Mouse (Mus musculus) gastrocnemius, adult 18-20 months (tissue): ENCODE data around the gene Srgap1. TPM values are rescaled to one million over a fixed set of nuclear protein-coding genes. Genes with fewer than 3 reads are reported as not detected.

Experiments
- DNase-seq: peaks from one replicate; pipeline ENCODE4 v3.0.0; 2021; ENCODE audit warnings: low spot score
- long read RNA-seq, 2 experiments: library from polyadenylated mRNA; stranded (forward); transcript quantifications; one replicate each; pipeline ENCODE4 v2.0.0; 2021
- total RNA-seq, 2 experiments: library from RNA; stranded (reverse); gene quantifications; 2 replicates each; pipeline ENCODE4 v1.2.3; 2021

The Srgap1 gene
- under 1 TPM; 0.50 to 0.62 TPM for total RNA-seq
- long read RNA-seq, experiment 1, partial matches to known transcripts: 0 of 1 reads
- long read RNA-seq, experiment 1, other reads (novel, unspliced or antisense): 1 of 1 reads
- long read RNA-seq, experiment 2: 0 reads

GRCm38 (mm10) chr10:122046904-122047726, at the start of gene Srgap1:
TSS of gene Srgap1 (minus strand) at chr10:122047315.
- peak; percentile 19 for DNase-seq

DNA sequence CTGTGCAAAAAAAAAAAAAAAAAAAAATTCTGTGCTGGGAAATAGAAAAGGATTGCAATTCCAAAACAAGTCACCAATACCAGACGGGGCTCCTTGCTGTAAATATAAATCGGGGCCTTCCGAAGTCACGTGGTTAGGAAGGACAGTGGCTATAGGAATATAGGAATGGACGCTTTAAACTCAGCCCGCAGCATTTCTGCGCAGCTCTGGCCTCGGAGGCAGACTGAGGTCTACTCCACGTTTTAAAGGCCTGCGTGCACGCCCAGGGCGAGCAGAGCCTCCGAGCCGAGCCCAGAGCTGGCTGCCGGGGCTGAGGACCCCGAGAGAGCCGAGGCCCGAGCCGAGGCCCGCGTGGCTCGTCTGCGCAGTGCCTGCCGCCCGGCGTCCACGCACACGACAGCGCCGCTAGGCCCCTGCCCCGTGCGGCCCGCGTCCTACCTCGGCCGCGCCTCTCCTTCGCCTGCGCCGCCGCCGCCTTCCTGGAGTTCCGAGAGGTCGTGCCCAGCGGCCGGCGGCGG, 49.4 kb upstream of the Srgap1 start:
- peak; percentile 17 for DNase-seq

GRCm38 (mm10) chr10:122090472-122090871, 43.4 kb upstream of the Srgap1 start:
- DNase-seq: no peak

DNA sequence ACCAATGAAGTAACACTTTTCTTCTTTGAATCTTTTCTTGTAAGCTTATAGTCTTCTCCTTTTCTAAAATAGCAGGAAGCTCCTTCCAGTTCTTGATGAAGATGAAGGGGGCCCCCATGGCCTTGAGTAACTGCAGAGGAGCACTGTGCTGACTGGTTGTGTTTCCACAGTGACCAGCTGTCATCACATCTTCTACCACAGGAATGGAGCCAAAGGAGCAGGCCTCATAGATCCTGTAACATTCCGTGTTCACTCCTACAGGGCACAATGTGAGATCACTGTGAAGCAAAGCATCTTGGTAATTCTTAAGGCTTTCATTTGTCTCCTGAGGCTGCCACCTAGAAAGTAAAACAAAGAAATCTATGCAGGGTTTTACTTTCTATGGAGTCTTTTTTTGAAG, 34.2 kb upstream of the Srgap1 start:
- no peak for DNase-seq

DNA sequence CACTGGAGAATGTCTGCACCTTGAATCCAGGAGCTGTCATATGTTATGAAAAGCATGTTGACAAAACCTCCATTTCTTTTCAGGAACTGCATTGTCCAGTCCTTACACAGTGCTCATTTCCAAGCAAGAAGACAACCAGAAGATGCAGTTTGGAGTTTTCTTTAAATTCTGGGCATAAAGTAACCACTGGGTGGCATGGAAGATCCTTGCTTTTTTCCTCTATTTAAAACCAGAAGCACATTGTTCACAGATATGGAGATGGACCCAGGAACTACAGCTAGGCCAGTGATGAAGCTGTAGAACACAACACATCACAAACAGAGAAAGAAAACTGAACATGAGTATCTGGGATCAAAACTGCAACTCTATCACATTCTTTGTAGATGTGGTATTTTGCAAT, 22.0 kb upstream of the Srgap1 start:
- no peak for DNase-seq

DNA sequence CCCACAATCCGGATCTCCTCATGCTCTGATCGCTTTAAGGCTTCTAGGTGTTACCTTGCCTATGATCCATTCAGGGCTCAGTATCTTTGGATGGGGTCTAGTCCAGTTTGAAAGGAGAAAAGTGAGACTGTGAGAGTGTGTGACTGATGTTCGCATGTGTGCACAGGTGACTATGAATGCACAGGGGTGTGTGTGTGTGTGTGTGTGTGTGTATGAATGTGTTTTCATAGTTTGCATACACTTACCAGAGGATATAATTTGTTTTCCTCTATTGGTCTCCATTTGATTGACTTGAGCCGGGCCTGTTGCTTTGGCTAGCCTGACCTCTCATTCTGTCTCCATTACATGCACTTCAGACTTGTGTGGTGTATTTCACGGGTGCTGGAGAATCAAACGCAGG, 8.7 kb upstream of the Srgap1 start:
- DNase-seq: no peak

- DNase-seq: peak; percentile 38
Measured at GRCm38 (mm10) chr10:122054535-122054934, 7.4 kb upstream of the Srgap1 start.

DNA sequence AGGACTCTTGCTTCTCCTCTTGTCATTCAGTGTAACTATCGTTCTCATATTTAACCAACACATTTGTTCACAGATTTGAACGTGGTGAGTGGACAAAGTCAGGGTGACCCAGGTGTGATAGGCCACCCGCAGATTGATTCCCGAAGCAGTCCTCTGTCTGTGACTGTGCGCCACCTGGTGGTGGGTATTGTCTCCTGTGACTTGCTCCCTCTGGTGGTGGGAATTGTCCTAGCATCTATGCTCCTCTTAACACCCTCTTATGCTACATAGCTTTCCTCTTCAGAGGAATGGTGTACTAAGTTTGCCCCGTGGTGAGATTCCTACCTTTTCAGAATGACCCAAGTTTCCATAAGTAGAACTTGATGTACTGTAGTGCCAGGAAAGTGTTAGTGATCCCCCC, 4.7 kb upstream of the Srgap1 start:
- peak; percentile 87 for DNase-seq

GRCm38 (mm10) chr10:122047727-122048365, 731 bp upstream of the Srgap1 start:
- DNase-seq: peak; percentile 77

- DNase-seq: no peak
Measured at GRCm38 (mm10) chr10:122046511-122046903, 608 bp downstream of the Srgap1 start.

- no peak for DNase-seq
Measured at GRCm38 (mm10) chr10:122045946-122046345, 1.2 kb downstream of the Srgap1 start.

DNA sequence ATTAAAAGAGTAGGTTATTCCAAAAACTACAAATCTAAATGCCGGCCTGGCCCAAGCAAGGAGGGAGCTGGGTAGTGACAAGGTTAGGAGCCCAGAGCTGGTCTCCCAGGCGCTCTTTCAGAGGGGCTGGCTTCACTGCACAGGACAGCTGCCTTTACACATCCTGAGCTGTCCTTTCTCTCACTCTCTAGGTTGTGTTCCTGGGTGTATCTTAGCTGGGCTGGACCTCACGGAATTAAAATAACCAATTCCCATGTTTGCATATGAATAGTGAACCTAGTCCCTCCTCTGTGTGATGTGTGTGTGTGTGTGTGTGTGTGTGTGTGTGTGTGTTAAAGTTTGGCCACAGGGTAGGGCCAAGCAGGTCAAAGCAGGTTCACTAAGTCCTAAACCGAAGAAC, 2.2 kb downstream of the Srgap1 start:
- DNase-seq: no peak

- no peak for DNase-seq
Measured at GRCm38 (mm10) chr10:122040372-122040771, 6.7 kb downstream of the Srgap1 start.

- DNase-seq: no peak
Measured at GRCm38 (mm10) chr10:122039566-122039965, 7.5 kb downstream of the Srgap1 start.

- DNase-seq: no peak
Measured at GRCm38 (mm10) chr10:122038554-122038953, 8.6 kb downstream of the Srgap1 start.

GRCm38 (mm10) chr10:122033271-122033670, 13.8 kb downstream of the Srgap1 start:
- DNase-seq: no peak

DNA sequence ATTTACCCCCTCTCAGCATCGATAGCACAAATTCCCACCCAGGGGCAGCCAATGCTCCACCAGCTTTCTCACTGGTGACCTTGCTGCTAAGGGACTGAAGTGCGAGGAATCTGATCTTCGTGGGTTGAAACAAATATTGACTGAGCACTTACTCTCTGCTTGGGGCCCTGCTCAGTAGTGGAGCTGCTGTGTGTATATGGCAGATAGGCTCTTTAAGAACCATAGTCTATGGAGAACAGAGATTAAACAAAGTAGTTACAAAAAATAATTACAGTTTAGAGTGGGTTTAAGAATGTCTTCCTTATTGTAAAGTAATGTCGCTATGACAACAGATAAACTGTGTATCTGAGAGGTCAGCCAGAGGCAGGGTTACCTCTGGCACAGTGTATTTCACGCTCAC, 16.7 kb downstream of the Srgap1 start:
- DNase-seq: no peak

DNA sequence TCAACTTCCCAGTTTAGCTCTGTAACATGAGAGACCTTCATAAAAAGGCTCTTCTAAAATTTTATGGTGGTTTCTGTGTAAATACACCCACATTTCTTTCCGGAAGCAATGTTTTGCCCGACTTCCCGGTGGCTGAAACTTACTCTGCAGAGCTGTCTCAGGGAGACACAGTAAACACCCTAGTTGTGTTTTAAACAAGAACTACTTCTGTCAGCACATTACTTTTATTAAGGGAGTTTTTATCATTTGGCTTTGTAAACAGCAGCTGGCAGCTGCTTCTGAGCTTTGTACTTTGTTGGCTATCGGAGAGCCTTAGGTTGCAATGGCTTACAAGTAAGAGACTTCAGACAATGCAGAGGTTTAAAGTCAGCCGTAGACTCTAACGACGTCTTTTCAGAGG, 17.4 kb downstream of the Srgap1 start:
- no peak for DNase-seq

DNA sequence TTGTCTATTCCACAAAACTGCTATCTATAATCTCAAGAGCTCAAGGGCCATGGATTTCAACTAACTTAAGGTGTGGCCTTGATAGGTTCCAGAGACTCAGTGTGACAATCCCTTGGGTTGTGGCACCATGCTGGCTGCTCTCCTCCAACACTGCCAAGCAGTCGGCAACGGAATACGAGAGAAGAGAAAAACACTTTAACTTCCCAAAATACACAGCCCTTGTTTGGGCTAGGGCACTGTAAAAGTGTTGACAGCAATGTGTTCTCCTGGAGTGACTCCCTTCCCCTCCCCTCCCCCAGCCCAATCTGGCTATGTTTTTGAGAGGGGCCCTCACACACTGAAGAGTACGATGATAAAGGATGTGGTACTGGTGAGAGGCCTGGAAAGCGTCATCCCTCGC, 21.9 kb downstream of the Srgap1 start:
- no peak for DNase-seq

GRCm38 (mm10) chr10:122020906-122021305, 26.2 kb downstream of the Srgap1 start:
- no peak for DNase-seq

GRCm38 (mm10) chr10:122020255-122020654, 26.9 kb downstream of the Srgap1 start:
- no peak for DNase-seq

GRCm38 (mm10) chr10:122018594-122019048, 28.5 kb downstream of the Srgap1 start:
- peak; percentile 40 for DNase-seq
